Mouse (Mus musculus): ENCODE data around the gene Foxn3.

The Foxn3 gene

GRCm38 (mm10) chr12:99287081-99287480 is 276.3 kb downstream of the Foxn3 start:
- ChIA-PET POLR2A (no interaction called here), CTCF (interaction anchor here in 1 of 4 experiments (0.6 kb wide), 1 partner anchor 436 kb away, joined by 3 read pairs; no protein-coding TSS in a partner anchor)

GRCm38 (mm10) chr12:99286662-99287061 is 276.7 kb downstream of the Foxn3 start:
- ChIA-PET POLR2A (interaction anchor here in 1 of 4 experiments (1.1 kb wide), 1 partner anchor 12 kb away, joined by 3 read pairs; no protein-coding TSS in a partner anchor), CTCF (no interaction called here)

DNA sequence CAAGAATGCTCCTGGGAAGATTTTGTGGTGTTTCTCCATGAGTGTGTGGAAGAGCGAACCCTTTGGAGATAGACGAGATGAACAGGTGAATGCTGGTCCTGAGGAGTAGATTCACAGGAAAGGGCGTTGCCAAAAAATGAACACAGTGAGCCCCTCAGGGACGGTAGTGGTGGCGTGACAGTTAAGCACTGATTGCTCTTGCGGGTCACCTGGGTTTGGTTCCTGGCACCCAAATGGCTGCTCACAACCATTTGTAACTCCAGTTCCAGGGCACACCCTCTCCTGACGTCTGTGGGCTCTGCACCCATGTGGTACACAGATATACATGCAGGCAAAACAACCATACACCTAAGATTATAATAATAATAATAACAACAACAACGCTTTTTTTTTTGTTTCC is 277.7 kb downstream of the Foxn3 start:
- ChIA-PET POLR2A (interaction anchor here in 2 of 4 experiments (0.7 to 1.1 kb wide), 2 partner anchors 13 to 30 kb away, joined by 3 to 4 read pairs; no protein-coding TSS in a partner anchor), CTCF (no interaction called here)

GRCm38 (mm10) chr12:99285199-99285598 is 278.2 kb downstream of the Foxn3 start:
- ChIA-PET CTCF (interaction anchor here in 1 of 4 experiments (0.6 kb wide), 1 partner anchor 700 kb away, joined by 3 read pairs; no protein-coding TSS in a partner anchor), POLR2A (interaction anchor here in 3 of 4 experiments (0.7 to 1.1 kb wide), 3 partner anchors 30 to 57 kb away, joined by 3 to 4 read pairs (median 3); no protein-coding TSS in a partner anchor)

GRCm38 (mm10) chr12:99284419-99285069 is 278.8 kb downstream of the Foxn3 start:
- CTCF ChIA-PET = interaction anchor here in 1 of 4 experiments (0.6 kb wide), 1 partner anchor 699 kb away, joined by 3 read pairs; no protein-coding TSS in a partner anchor
- POLR2A ChIA-PET = interaction anchor here in 3 of 4 experiments (1.0 to 1.4 kb wide), 4 partner anchors 15 to 58 kb away, joined by 3 to 5 read pairs (median 4); no protein-coding TSS in a partner anchor

- CTCF ChIA-PET = interaction anchor here in 1 of 4 experiments (0.6 kb wide), 1 partner anchor 67 kb away, joined by 8 read pairs; no protein-coding TSS in a partner anchor
- POLR2A ChIA-PET = interaction anchor here in 3 of 4 experiments (0.6 to 2.7 kb wide), 6 partner anchors 10 to 111 kb away, joined by 3 to 10 read pairs (median 4); no protein-coding TSS in a partner anchor
These were observed 282.6 kb downstream of the Foxn3 start for GRCm38 (mm10) chr12:99280826-99281225.

DNA sequence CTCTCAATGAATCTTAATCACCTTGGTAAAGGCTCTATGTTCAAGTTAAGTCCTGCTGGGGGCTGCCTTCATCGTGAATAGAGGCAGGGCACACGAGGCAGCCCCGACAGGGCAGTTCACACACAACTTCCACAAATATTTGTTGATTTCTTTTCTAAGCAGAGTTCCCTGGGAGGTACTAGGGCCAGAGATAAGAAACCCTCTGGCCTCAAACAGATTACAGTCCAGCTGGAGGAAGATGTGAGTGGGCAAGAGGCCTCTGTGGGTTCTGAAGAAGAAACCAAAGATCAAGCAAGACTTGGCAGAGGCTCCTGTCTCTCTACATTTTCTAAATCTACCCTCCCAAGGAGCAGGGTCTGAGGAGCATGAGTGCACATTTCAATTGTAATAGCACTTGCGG is 283.1 kb downstream of the Foxn3 start:
- CTCF ChIA-PET = no interaction called here
- POLR2A ChIA-PET = no interaction called here

- POLR2A ChIA-PET = no interaction called here
- CTCF ChIA-PET = no interaction called here
These were observed 284.0 kb downstream of the Foxn3 start for GRCm38 (mm10) chr12:99279426-99279825.

- POLR2A ChIA-PET = interaction anchor here in 2 of 4 experiments (0.6 to 1.4 kb wide), 2 partner anchors 11 to 58 kb away, joined by 3 read pairs; no protein-coding TSS in a partner anchor
- CTCF ChIA-PET = no interaction called here
These were observed 288.8 kb downstream of the Foxn3 start for GRCm38 (mm10) chr12:99274589-99274988.

DNA sequence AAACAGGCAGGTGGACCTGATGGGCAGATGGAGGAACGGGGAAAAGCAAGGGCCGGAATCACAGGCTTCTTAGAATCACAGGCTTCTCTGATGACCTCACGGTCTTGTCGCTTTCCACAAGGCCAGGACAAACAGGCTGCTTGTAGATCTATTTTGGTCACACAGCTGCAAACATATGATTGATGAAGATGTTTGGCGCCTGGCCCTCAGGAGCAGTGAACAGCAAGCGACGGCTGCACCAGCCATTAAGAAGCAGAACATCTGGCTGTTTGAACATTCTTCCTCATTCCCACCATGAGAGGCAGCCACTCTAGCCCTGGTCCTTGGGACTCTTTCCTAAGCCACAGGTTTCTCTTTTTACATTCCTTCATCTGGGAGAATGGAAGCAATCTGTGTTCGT is 294.0 kb downstream of the Foxn3 start:
- ChIA-PET CTCF (interaction anchor here in 1 of 4 experiments (0.5 kb wide), 1 partner anchor 13 kb away, joined by 3 read pairs; no protein-coding TSS in a partner anchor), POLR2A (interaction anchor here in 1 of 4 experiments (0.6 kb wide), 1 partner anchor 1135 kb away, joined by 3 read pairs; no protein-coding TSS in a partner anchor)

DNA sequence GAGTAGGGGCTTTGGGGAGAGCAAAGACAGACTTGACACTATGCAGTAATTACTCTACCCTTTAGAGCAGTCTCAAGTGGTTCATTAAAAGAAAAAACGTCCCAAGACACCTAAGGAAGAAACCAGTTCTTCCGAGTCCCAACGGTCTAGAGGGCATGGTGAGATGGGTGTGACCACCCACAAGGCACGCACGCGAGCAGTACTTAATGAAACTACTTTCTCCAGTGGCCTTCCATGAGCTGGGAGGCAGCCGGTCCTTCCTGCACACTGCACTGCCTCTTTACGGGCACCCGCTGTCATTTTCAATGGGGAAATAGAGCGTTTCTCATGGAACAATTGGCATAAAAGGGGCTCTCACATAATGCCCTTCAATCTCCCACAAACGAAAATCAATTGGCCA is 294.4 kb downstream of the Foxn3 start:
- POLR2A ChIA-PET = interaction anchor here in 2 of 4 experiments (0.7 to 1.0 kb wide), 2 partner anchors 10 to 50 kb away, joined by 3 to 6 read pairs; no protein-coding TSS in a partner anchor

GRCm38 (mm10) chr12:99267732-99268131 is 295.6 kb downstream of the Foxn3 start:
- ChIA-PET CTCF (interaction anchor here in 3 of 4 experiments (0.5 to 0.8 kb wide), 3 partner anchors 80 to 170 kb away, joined by 3 to 7 read pairs (median 5); no protein-coding TSS in a partner anchor), POLR2A (interaction anchor here in 1 of 4 experiments (0.7 to 1.4 kb wide), 3 partner anchors 16 to 119 kb away, joined by 3 to 4 read pairs (median 4); no protein-coding TSS in a partner anchor)

More for the DNA sequence above, 294.4 kb downstream of the Foxn3 start:
- CTCF ChIA-PET = no interaction called here

GRCm38 (mm10) chr12:99266434-99266833 is 296.9 kb downstream of the Foxn3 start:
- ChIA-PET CTCF (no interaction called here), POLR2A (interaction anchor here in 1 of 4 experiments (1.4 kb wide), 1 partner anchor 42 kb away, joined by 3 read pairs; no protein-coding TSS in a partner anchor)

DNA sequence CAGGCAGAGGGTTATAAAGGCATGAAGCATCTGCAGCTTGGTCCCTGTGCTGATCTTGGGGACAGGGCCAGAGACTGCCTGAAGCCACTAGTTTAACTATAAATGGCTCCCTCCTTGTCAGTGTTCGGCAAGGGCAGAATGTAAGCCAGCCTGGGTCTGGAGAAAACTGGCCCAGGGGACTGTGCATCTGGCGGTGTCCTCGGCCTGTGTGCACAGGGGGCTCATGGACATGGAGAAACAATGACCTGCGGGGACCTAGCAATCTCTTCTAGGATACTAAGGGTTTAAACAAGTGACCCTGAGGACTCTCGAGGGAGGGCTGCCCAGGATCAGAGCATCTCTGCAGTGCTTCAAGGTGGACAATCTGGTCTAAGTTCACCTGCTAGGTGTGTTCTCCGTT is 297.6 kb downstream of the Foxn3 start:
- CTCF ChIA-PET = no interaction called here
- POLR2A ChIA-PET = interaction anchor here in 1 of 4 experiments (0.7 to 1.4 kb wide), 2 partner anchors 10 to 43 kb away, joined by 3 read pairs; no protein-coding TSS in a partner anchor

DNA sequence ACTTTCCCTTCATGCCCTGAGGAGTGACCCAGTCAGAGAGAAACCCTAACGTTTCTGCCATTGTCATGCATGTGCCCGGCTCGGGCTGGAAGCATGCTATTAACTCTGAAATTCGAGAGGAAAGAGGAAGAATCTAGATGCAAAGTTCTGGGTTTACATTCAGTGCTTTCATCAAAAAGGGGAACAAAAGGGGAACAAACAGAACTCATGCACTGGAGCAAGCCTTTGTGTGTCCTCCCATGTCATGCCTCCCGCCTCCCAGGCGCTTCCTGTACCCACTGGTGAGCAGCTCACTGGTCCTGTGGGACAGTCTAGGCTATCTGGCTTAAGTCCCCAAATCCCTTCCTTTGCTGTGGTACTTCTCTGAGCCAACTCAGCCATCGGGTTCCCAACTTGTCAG is 299.0 kb downstream of the Foxn3 start:
- CTCF ChIA-PET = interaction anchor here in 2 of 4 experiments (0.5 to 0.6 kb wide), 2 partner anchors 28 to 33 kb away, joined by 4 to 8 read pairs; no protein-coding TSS in a partner anchor

DNA sequence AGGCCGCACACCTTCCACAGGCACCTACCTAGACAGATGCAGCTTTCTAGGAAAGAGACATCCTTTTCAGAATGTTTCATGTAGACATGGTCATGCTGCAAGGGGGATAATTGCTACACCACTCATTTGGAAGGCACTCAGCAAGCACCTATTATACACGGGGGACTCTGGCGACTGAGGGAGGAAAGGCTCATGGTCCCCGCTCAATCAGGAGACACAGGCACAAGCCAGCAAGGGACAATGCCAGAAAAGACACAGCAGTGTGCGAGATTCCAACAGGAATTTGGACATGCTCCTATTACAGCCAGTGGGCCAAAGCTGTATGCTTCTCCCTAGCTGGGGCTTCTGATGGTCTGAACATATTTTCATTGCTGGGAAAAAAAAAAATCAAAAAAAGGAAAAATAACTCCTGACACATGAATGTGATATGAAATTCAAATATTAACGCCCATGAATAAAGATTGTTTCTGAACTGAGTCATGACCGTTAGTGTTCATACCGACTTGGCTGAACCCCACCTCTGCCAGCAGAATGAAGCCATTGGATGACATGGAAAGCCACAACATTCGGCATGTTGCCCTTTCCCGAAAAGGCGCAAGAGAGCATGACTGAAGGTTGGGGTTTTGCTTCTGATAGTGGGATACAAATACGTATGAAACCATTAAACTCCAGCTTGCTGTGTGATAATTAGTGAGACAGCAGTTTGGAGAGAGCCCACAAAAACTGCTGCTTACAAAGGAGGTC is 299.6 kb downstream of the Foxn3 start:
- ChIA-PET POLR2A (interaction anchor here in 2 of 4 experiments (0.6 to 1.2 kb wide), 3 partner anchors 10 to 306 kb away, joined by 3 read pairs; no protein-coding TSS in a partner anchor), CTCF (interaction anchor here in 2 of 4 experiments (0.5 to 0.6 kb wide), 2 partner anchors 27 to 32 kb away, joined by 4 to 8 read pairs; no protein-coding TSS in a partner anchor)

More for the DNA sequence above, 299.0 kb downstream of the Foxn3 start:
- POLR2A ChIA-PET = interaction anchor here in 2 of 4 experiments (0.8 to 1.2 kb wide), 2 partner anchors 10 kb away, joined by 3 read pairs; no protein-coding TSS in a partner anchor

DNA sequence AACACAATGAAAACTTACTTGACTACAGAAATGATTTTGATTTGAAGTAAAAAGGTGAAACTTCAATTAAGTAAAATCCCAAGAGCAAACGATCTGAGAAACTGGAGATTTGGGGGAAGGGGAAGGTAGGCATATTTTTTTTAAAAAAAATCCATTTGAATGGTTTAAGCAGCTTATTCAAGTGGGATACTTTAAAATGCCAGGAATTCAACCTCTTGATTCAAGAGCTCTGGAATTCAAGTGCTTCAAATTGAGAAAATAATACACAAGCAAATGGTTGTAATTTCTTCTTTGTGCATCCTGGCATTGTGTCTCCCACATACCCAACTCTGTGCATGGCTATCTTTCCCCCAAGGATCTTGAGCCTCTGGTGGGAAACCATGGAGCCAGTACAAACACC is 300.5 kb downstream of the Foxn3 start:
- POLR2A ChIA-PET = interaction anchor here in 2 of 4 experiments (0.6 to 1.0 kb wide), 2 partner anchors 90 to 305 kb away, joined by 3 read pairs; no protein-coding TSS in a partner anchor
- CTCF ChIA-PET = no interaction called here

GRCm38 (mm10) chr12:99262066-99262599 is 301.2 kb downstream of the Foxn3 start:
- CTCF ChIA-PET = no interaction called here
- POLR2A ChIA-PET = interaction anchor here in 1 of 4 experiments (1.0 kb wide), 1 partner anchor 90 kb away, joined by 3 read pairs; no protein-coding TSS in a partner anchor
